Mouse (Mus musculus) small intestine, adult 2 months (tissue): Measurements from ENCODE around the gene Jun.

Experiments
- CTCF ChIP-seq: fragments of 200-500 bp; IDR thresholded peaks from 2 replicates; pipeline ENCODE4 v1.5.1; 2012; ENCODE audit warnings: low read depth, mild to moderate bottlenecking, control low read depth, inconsistent platforms, low read length, moderate library complexity, mixed read lengths; ENCODE audit not compliant: insufficient replicate concordance, insufficient read length; ENCODE audit errors: extremely low read depth
- POLR2A ChIP-seq: fragments of 200-500 bp; IDR thresholded peaks from 2 replicates; pipeline ENCODE4 v1.6.1; 2012; ENCODE audit warnings: low read depth, mild to moderate bottlenecking, control low read depth, inconsistent platforms, low read length, moderate library complexity

DNA sequence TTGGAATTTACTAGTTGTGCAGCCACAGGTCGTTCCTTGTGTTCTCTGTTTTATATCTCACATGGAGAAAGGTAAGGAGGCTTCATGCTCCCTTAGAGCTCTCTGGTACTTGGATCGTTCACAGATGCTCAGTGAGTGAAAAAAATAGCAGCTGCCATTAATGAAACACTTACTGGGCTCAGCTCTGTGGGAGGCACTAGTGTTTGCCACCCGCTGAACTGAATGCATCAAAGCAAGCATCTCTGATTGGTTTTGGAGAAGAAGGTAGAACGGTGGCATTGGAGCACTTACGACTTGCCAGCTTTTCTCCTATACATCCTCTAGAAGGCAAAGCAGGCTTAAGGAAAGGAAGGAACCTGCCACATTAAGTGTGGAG, 46.7 kb upstream of the Jun start:
- no peak for TF ChIP-seq CTCF
- no peak for TF ChIP-seq POLR2A
